7 mouse cellular contexts compared by ENCODE assay signal in the genomic region with DNA sequence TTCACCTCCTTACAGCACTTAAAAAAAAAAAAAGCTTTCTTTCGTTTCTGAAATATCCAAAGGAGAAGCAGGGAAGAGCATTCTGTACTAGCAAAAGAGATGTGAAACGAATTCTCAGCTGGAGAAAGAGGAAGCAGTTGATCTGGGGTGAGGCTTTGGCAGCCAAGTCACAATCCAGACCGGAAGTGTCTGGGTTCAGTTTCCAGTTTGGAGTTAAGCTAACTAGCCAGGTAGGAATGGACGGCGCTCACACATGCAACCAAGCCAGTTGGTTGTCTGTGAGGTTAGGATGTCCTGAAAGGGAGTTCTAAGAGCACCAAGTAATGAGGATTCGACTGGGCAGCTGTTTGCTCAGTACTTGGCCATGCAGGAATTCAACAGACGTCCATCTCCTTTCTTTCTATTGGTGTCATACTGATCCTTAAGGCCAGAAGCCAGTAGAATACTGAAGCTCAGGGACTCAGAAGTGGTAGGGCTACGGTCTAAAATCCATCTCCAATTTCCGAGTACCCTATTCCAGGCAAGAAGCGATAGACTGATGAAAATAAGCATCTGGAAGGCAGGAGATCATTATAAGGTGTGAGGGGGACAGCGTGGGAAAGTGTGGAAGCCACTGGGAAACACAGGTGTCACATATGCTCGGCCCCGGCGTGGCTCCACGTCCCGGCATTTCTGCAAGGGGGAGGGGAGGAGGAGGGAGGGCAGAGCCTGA. TPM values are rescaled to one million over a fixed set of nuclear protein-coding genes. Genes with fewer than 3 reads are reported as not detected.
DNase-seq lines count a peak whose midpoint lies in the region; ATAC-seq and TF ChIP-seq lines count a peak whose summit lies in the region.

No protein-coding gene starts in this region.

- peak overlapping the region; percentile 54 for H3K27ac ChIP-seq in CH12.LX (ENCODE audit: insufficient read depth, low read depth)
- peak overlapping the region; percentile 30; the same call in 1 of the 2 replicates for H3K27ac ChIP-seq in intestine, postnatal 0 days (ENCODE audit: low read depth, low read length)

- TF ChIP-seq EP300 in CH12.LX (IDR thresholded peaks at IDR 0.05; ENCODE audit: low read length), result peak; percentile 80

- dilution Hi-C loops in CH12.LX (cut with MboI; ENCODE audit: extremely low pct_ligation_motif_present, extremely low pct_unique_long_range_greater_than_20kb, low sequenced_read_pairs), result no loop called here

- no peaks in the 10 kb centered on the region for H3K27me3 ChIP-seq in CH12.LX (replicated peaks)
- H3K27me3 ChIP-seq in intestine, postnatal 0 days (replicated peaks; ENCODE audit: control insufficient read depth, insufficient read depth, low read length), result no peaks in the 10 kb centered on the region

- 16% methylated on average over 16 of the region's 16 CpGs for WGBS in intestine, postnatal 0 days

- no peak for TF ChIP-seq POLR2A in CH12.LX (IDR thresholded peaks at IDR 0.05; ENCODE audit: low read depth, low read length)

- peak overlapping the region; percentile 84 to 87 (median 87) for H3K4me3 ChIP-seq in CH12.LX (replicated peaks in 1 of 3; ENCODE audit: low read depth in 2 of 3, low read length in 2 of 3, poor library complexity in 1 of 3)
- peak overlapping the region; percentile 55 for H3K4me3 ChIP-seq in intestine, postnatal 0 days (ENCODE audit: low read depth, low read length)

- H3K79me2 ChIP-seq in CH12.LX (replicated peaks; ENCODE audit: control insufficient read depth, extremely low read depth, insufficient read depth, poor library complexity, severe bottlenecking), result no peaks in the 10 kb centered on the region

- TF ChIP-seq CTCF in CH12.LX (conservative IDR thresholded peaks at IDR 0.05 in 1 of 2, IDR thresholded peaks at IDR 0.05 in 1 of 2; ENCODE audit: low read depth in 2 of 2, low read length in 2 of 2), result no peak
- no peak for TF ChIP-seq CTCF in intestine, postnatal 0 days (IDR thresholded peaks at IDR 0.05; ENCODE audit: low read depth)

- peaks cover 11 to 21% of the 10 kb centered on the region in 2 experiments for H3K4me1 ChIP-seq in CH12.LX (ENCODE audit: control insufficient read depth in 1 of 2, insufficient read depth in 2 of 2)
- H3K4me1 ChIP-seq in intestine, postnatal 0 days (replicated peaks; ENCODE audit: control insufficient read depth, insufficient read depth, low read length), result no peaks in the 10 kb centered on the region

- TF ChIP-seq RAD21 in CH12.LX (IDR thresholded peaks at IDR 0.05; ENCODE audit: low read depth, low read length), result no peak

- H3K9ac ChIP-seq in CH12.LX (ENCODE audit: insufficient read depth, low read depth), result peak overlapping the region; percentile 74
- H3K9ac ChIP-seq in intestine, postnatal 0 days (ENCODE audit: low read depth, low read length), result peak overlapping the region; percentile 38

- in situ Hi-C loops in CH12.LX (cut with MboI; ENCODE audit: low pct_ligation_motif_present, low pct_unique_long_range_greater_than_20kb, low sequenced_read_pairs), result loop anchor here (10.0 kb wide), 1 partner anchor 193 kb away; the partner anchor contains the start of gene Coro1a

- H3K36me3 ChIP-seq in CH12.LX (replicated peaks in 1 of 2; ENCODE audit: control insufficient read depth in 1 of 2, insufficient read depth in 1 of 2, low read length in 1 of 2), result peaks cover 0 to 27% of the 10 kb centered on the region in 2 experiments
- no peaks in the 10 kb centered on the region; the same call in 1 of the 2 replicates for H3K36me3 ChIP-seq in intestine, postnatal 0 days (ENCODE audit: control insufficient read depth, insufficient read depth)

- peak overlapping the region; percentile 89 for H3K4me2 ChIP-seq in CH12.LX (ENCODE audit: insufficient read depth, low read depth, poor library complexity, severe bottlenecking)
- peak overlapping the region; percentile 84 for H3K4me2 ChIP-seq in intestine, postnatal 0 days (replicated peaks; ENCODE audit: low read depth)

- ATAC-seq in intestine, postnatal 0 days, result peak; percentile 54

- H3K9me3 ChIP-seq in CH12.LX (replicated peaks; ENCODE audit: low read length), result no peaks in the 10 kb centered on the region
- H3K9me3 ChIP-seq in intestine, postnatal 0 days (ENCODE audit: control insufficient read depth), result no peaks in the 10 kb centered on the region

- DNase-seq in CH12.LX (ENCODE audit: extremely low read depth), result peak; percentile 71
- peak; percentile 20 for DNase-seq in adipocyte (ENCODE audit: low spot score)
- peak; percentile 69 to 80 for DNase-seq in heart, adult 18-20 months
- DNase-seq in lung, postnatal 10 days, result peak; percentile 32
- peak; percentile 54 for DNase-seq in skeletal muscle tissue, adult 2 months (ENCODE audit: low read depth, low spot score)
- no peak for DNase-seq in right cerebral cortex, postnatal 36 days (ENCODE audit: low spot score in 2 of 2)

TF ChIP-seq in CH12.LX, 34 proteins besides CTCF, POLR2A, EP300 and RAD21:
- peak; percentile 78 for TF ChIP-seq ZNF384 (IDR thresholded peaks at IDR 0.05; ENCODE audit: low read depth, low read length)
- no peak for TF ChIP-seq GABPA (IDR thresholded peaks at IDR 0.05; ENCODE audit: insufficient replicate concordance, low read depth, low read length)
- no peak for TF ChIP-seq BHLHE40 (IDR thresholded peaks at IDR 0.05; ENCODE audit: low read depth, low read length)
- peak; percentile 45 for TF ChIP-seq MYC (IDR thresholded peaks at IDR 0.05; ENCODE audit: low read depth, low read length)
- TF ChIP-seq ETS1 (conservative IDR thresholded peaks at IDR 0.05; ENCODE audit: low read depth, low read length), result peak; percentile 55
- no peak for TF ChIP-seq CHD2 (IDR thresholded peaks at IDR 0.05; ENCODE audit: low read length)
- no peak for TF ChIP-seq POLR2AphosphoS2 (IDR thresholded peaks at IDR 0.05; ENCODE audit: low read depth, low read length)
- peak; percentile 69 for TF ChIP-seq ELF1 (IDR thresholded peaks at IDR 0.05; ENCODE audit: low read depth, low read length)
- TF ChIP-seq SIN3A (IDR thresholded peaks at IDR 0.05; ENCODE audit: low read length), result peak; percentile 64; the same call in 1 of the 2 replicates
- TF ChIP-seq TCF12 (IDR thresholded peaks at IDR 0.05; ENCODE audit: low read depth, low read length), result no peak; the same call in 1 of the 2 replicates
- TF ChIP-seq TBP (conservative IDR thresholded peaks at IDR 0.05; ENCODE audit: low read depth, low read length), result 0 out of 2 replicates have a peak, but pooled peaks have one; percentile 46
- TF ChIP-seq ZC3H11A (IDR thresholded peaks at IDR 0.05; ENCODE audit: low read depth, low read length), result no peak
- peak; percentile 69 for TF ChIP-seq IRF4 (IDR thresholded peaks at IDR 0.05; ENCODE audit: low read depth, low read length)
- TF ChIP-seq PAX5 (IDR thresholded peaks at IDR 0.05; ENCODE audit: low read length), result no peak
- 0 out of 2 replicates have a peak, but pooled peaks have one; percentile 57 for TF ChIP-seq MXI1 (IDR thresholded peaks at IDR 0.05; ENCODE audit: low read depth, low read length)
- TF ChIP-seq MAX (IDR thresholded peaks at IDR 0.05; ENCODE audit: low read length), result peak; percentile 59; the same call in 1 of the 2 replicates
- 0 out of 2 replicates have a peak, but pooled peaks have one; percentile 23 for TF ChIP-seq UBTF (IDR thresholded peaks at IDR 0.05; ENCODE audit: low read depth, low read length)

RNA-seq across cellular contexts. Expression of gene Taok2, which starts 13.0 kb away (rescaled TPM):
- total RNA-seq in CH12.LX (2012; rRNA removed), result 28.5 and 29.0 TPM in 2 replicates
- 13.6 and 15.3 TPM in 2 replicates for total RNA-seq in CH12.LX (2014; rRNA removed)
- 32.2 and 33.0 TPM in 2 replicates for polyA plus RNA-seq in CH12.LX (2012; ENCODE audit: insufficient read length, low read depth)
- total RNA-seq in heart, adult 18-20 months (2021), result 10 to 100 TPM; 35.6 to 38.4 TPM
- polyA plus RNA-seq in intestine, postnatal 0 days (2015; fragmentation: Nextera tagmentation; extraction: Ambion mirVana), result 11.5 and 12.9 TPM in 2 replicates

RNA-seq across cellular contexts. Expression of gene Tmem219, which starts 25.2 kb away (rescaled TPM):
- 39.7 and 43.2 TPM in 2 replicates for total RNA-seq in CH12.LX (2012; rRNA removed)
- 31.3 and 33.4 TPM in 2 replicates for total RNA-seq in CH12.LX (2014; rRNA removed)
- 37.4 and 39.3 TPM in 2 replicates for polyA plus RNA-seq in CH12.LX (2012; ENCODE audit: insufficient read length, low read depth)
- 10 to 100 TPM; 10.4 to 10.6 TPM for total RNA-seq in heart, adult 18-20 months (2021)
- 71.1 and 73.5 TPM in 2 replicates for polyA plus RNA-seq in intestine, postnatal 0 days (2015; fragmentation: Nextera tagmentation; extraction: Ambion mirVana)

RNA-seq across cellular contexts. Expression of gene Kctd13, which starts 31.1 kb away (rescaled TPM):
- total RNA-seq in CH12.LX (2012; rRNA removed) (35.0 and 37.5 TPM in 2 replicates), CH12.LX (2014; rRNA removed) (16.4 and 19.0 TPM in 2 replicates)
- polyA plus RNA-seq in CH12.LX (2012; ENCODE audit: insufficient read length, low read depth), result 35.2 and 40.4 TPM in 2 replicates
- 1 to 10 TPM; 7.4 to 7.5 TPM for total RNA-seq in heart, adult 18-20 months (2021)
- polyA plus RNA-seq in intestine, postnatal 0 days (2015; fragmentation: Nextera tagmentation; extraction: Ambion mirVana), result 11.4 and 11.9 TPM in 2 replicates

RNA-seq across cellular contexts. Expression of gene Ino80e, which starts 35.4 kb away (rescaled TPM):
- total RNA-seq in CH12.LX (2012; rRNA removed) (73.9 and 109 TPM in 2 replicates), CH12.LX (2014; rRNA removed) (73.6 and 78.4 TPM in 2 replicates)
- polyA plus RNA-seq in CH12.LX (2012; ENCODE audit: insufficient read length, low read depth), result 216 and 243 TPM in 2 replicates
- 10 to 100 TPM; 17.2 to 19.1 TPM for total RNA-seq in heart, adult 18-20 months (2021)
- polyA plus RNA-seq in intestine, postnatal 0 days (2015; fragmentation: Nextera tagmentation; extraction: Ambion mirVana), result 36.4 and 37.4 TPM in 2 replicates

RNA-seq across cellular contexts. Expression of gene Hirip3, which starts 35.8 kb away (rescaled TPM):
- 70.9 and 103 TPM in 2 replicates for total RNA-seq in CH12.LX (2012; rRNA removed)
- total RNA-seq in CH12.LX (2014; rRNA removed), result 42.4 and 44.7 TPM in 2 replicates
- 190 and 267 TPM in 2 replicates for polyA plus RNA-seq in CH12.LX (2012; ENCODE audit: insufficient read length, low read depth)
- 1 to 10 TPM; 5.0 to 6.4 TPM for total RNA-seq in heart, adult 18-20 months (2021)
- polyA plus RNA-seq in intestine, postnatal 0 days (2015; fragmentation: Nextera tagmentation; extraction: Ambion mirVana), result 7.2 and 9.5 TPM in 2 replicates

Comparison
In these comparisons a context has a peak if more than half of its experiments do, and no peak if none do; other contexts are left out.
1. DNase-seq: peak in CH12.LX (single experiment), adipocyte (single experiment), heart, adult 18-20 months (2 of 2), lung, postnatal 10 days (single experiment) and skeletal muscle tissue, adult 2 months (single experiment); none in right cerebral cortex, postnatal 36 days (0 of 2).